Mouse (Mus musculus) myocyte (in vitro differentiated cells): Measurements from ENCODE around the gene Ccdc153. TPM values are rescaled to one million over a fixed set of nuclear protein-coding genes. Genes with fewer than 3 reads are reported as not detected.

Source experiments
- H3K27me3 ChIP-seq: one replicate; pipeline ENCODE4 v1.6.1; 2011; ENCODE audit not compliant: control insufficient read depth, insufficient read depth, insufficient read length
- H3K36me3 ChIP-seq: one replicate; pipeline ENCODE4 v1.6.1; 2011; ENCODE audit not compliant: control insufficient read depth, insufficient read depth
- H3K4me2 ChIP-seq: one replicate; pipeline ENCODE4 v1.6.1; 2011; ENCODE audit warnings: low read depth, control low read depth
- H3K4me3 ChIP-seq: one replicate; pipeline ENCODE4 v1.5.1; 2011; ENCODE audit warnings: mild to moderate bottlenecking, control low read depth, moderate library complexity
- H3K79me2 ChIP-seq: one replicate; pipeline ENCODE4 v1.6.1; 2011; ENCODE audit not compliant: control insufficient read depth, insufficient read depth
- H3ac ChIP-seq: one replicate; pipeline ENCODE4 v1.6.1; 2011; ENCODE audit not compliant: control insufficient read depth, insufficient read length
- CEBPB ChIP-seq: IDR thresholded peaks from 2 replicates; pipeline ENCODE4 v1.6.1; 2011; ENCODE audit warnings: mild to moderate bottlenecking, moderate library complexity; ENCODE audit not compliant: poor library complexity, insufficient read depth, severe bottlenecking
- E2F4 ChIP-seq: IDR thresholded peaks from one replicate; pipeline ENCODE4 v1.6.1; 2011; ENCODE audit warnings: mild to moderate bottlenecking, control low read depth, moderate library complexity; ENCODE audit not compliant: insufficient read depth
- MAX ChIP-seq: IDR thresholded peaks from one replicate; pipeline ENCODE4 v1.6.1; 2011; ENCODE audit warnings: low read depth, mild to moderate bottlenecking, control low read depth
- MYOD1 ChIP-seq, 3 experiments: IDR thresholded peaks; one replicate each; pipeline ENCODE4 v1.6.1; 2011; ENCODE audit warnings: control low read depth in 2 of 3, low read depth in 2 of 3, mild to moderate bottlenecking in 2 of 3, moderate library complexity in 1 of 3; ENCODE audit not compliant: insufficient read length in 2 of 3, control insufficient read depth in 1 of 3
- MYOG ChIP-seq, 3 experiments: IDR thresholded peaks; one replicate each; pipeline ENCODE4 v1.6.1; 2011; ENCODE audit warnings: control low read depth in 2 of 3, low read depth in 2 of 3, mild to moderate bottlenecking in 2 of 3; ENCODE audit not compliant: insufficient read length in 2 of 3, control insufficient read depth in 1 of 3, insufficient read depth in 1 of 3
- POLR2A ChIP-seq: IDR thresholded peaks from one replicate; pipeline ENCODE4 v1.6.1; 2011; ENCODE audit warnings: low read depth, mild to moderate bottlenecking, control low read depth, moderate library complexity; ENCODE audit not compliant: insufficient read length
- POLR2AphosphoS2 ChIP-seq: IDR thresholded peaks from one replicate; pipeline ENCODE4 v1.6.1; 2011; ENCODE audit warnings: low read depth, control low read depth; ENCODE audit not compliant: insufficient read length
- REST ChIP-seq: IDR thresholded peaks from one replicate; pipeline ENCODE4 v1.6.1; 2011; ENCODE audit warnings: mild to moderate bottlenecking, control low read depth, moderate library complexity; ENCODE audit not compliant: insufficient read depth, insufficient read length
- SRF ChIP-seq: IDR thresholded peaks from one replicate; pipeline ENCODE4 v1.6.1; 2011; ENCODE audit warnings: low read depth; ENCODE audit not compliant: control insufficient read depth, insufficient read length
- TCF12 ChIP-seq: IDR thresholded peaks from one replicate; pipeline ENCODE4 v1.6.1; 2011; ENCODE audit warnings: mild to moderate bottlenecking, control low read depth; ENCODE audit not compliant: poor library complexity, insufficient read depth, severe bottlenecking
- TCF3 ChIP-seq: IDR thresholded peaks from one replicate; pipeline ENCODE4 v1.6.1; 2011; ENCODE audit warnings: low read depth, control low read depth; ENCODE audit not compliant: insufficient read length
- USF1 ChIP-seq: IDR thresholded peaks from one replicate; pipeline ENCODE4 v1.6.1; 2011; ENCODE audit warnings: low read depth, mild to moderate bottlenecking, control low read depth, moderate library complexity
- polyA plus RNA-seq: library from polyadenylated mRNA; unstranded; fragments of >200 nt; fragmentation: generic; extraction: Trizol; gene quantifications from one replicate; pipeline ENCODE4 v1.2.1, GENCODE M21; 2012; ENCODE audit warnings: missing spikeins

Ccdc153 gene
- polyA plus RNA-seq, 1 experiment = not detected

GRCm38 (mm10) chr9:44287003-44287400 is 46.5 kb downstream of the Ccdc153 start:
- H3K4me2 ChIP-seq = no peak overlapping the region
- H3ac ChIP-seq = no peak overlapping the region
- H3K4me3 ChIP-seq = no peak overlapping the region
- H3K27me3 ChIP-seq = no peaks in the 10 kb centered on the region
- peaks cover 19% of the 10 kb centered on the region for H3K36me3 ChIP-seq
- TF ChIP-seq MYOD1 (IDR thresholded peaks at IDR 0.05; ENCODE audit: control insufficient read depth in 1 of 3, insufficient read length in 2 of 3, low read depth in 2 of 3) (no peak), CEBPB (no peak), USF1 (no peak), E2F4 (no peak), SRF (no peak), MAX (no peak), POLR2A (no peak), MYOG (IDR thresholded peaks at IDR 0.05; ENCODE audit: control insufficient read depth in 1 of 3, insufficient read depth in 1 of 3, insufficient read length in 2 of 3, low read depth in 2 of 3) (no peak), REST (no peak), TCF3 (no peak), TCF12 (no peak), POLR2AphosphoS2 (no peak)
- H3K79me2 ChIP-seq = no peaks in the 10 kb centered on the region

GRCm38 (mm10) chr9:44287401-44288075 is 47.1 kb downstream of the Ccdc153 start:
- H3K4me2 ChIP-seq = no peak overlapping the region
- no peaks in the 10 kb centered on the region for H3K79me2 ChIP-seq
- no peaks in the 10 kb centered on the region for H3K27me3 ChIP-seq
- no peak for TF ChIP-seq CEBPB
- TF ChIP-seq REST = no peak
- TF ChIP-seq TCF3 = no peak
- TF ChIP-seq POLR2AphosphoS2 = peak; percentile 19
- TF ChIP-seq E2F4 = no peak
- TF ChIP-seq POLR2A = no peak
- TF ChIP-seq MAX = no peak
- no peak overlapping the region for H3K4me3 ChIP-seq
- peaks cover 24% of the 10 kb centered on the region for H3K36me3 ChIP-seq
- H3ac ChIP-seq = no peak overlapping the region

GRCm38 (mm10) chr9:44288076-44288958 is 47.8 kb downstream of the Ccdc153 start, which contains the start of gene Abcg4:
Gene Abcg4, minus strand, starts transcription at chr9:44288615.
- no peak for TF ChIP-seq POLR2A
- no peak for TF ChIP-seq E2F4
- no peak for TF ChIP-seq TCF3
- TF ChIP-seq SRF = no peak
- no peak for TF ChIP-seq MYOG (IDR thresholded peaks at IDR 0.05; ENCODE audit: control insufficient read depth in 1 of 3, insufficient read depth in 1 of 3, insufficient read length in 2 of 3, low read depth in 2 of 3)
- no peak for TF ChIP-seq POLR2AphosphoS2
- TF ChIP-seq REST = no peak
- no peak for TF ChIP-seq MYOD1 (IDR thresholded peaks at IDR 0.05; ENCODE audit: control insufficient read depth in 1 of 3, insufficient read length in 2 of 3, low read depth in 2 of 3)
- no peak for TF ChIP-seq CEBPB
- no peak for TF ChIP-seq USF1
- TF ChIP-seq TCF12 = no peak
- no peak for TF ChIP-seq MAX
- peaks cover 31% of the 10 kb centered on the region for H3K36me3 ChIP-seq
- H3K4me2 ChIP-seq = no peak within 1 kb of the TSS
- no peak within 1 kb of the TSS for H3ac ChIP-seq
- no peaks in the 10 kb centered on the region for H3K27me3 ChIP-seq
- no peak within 1 kb of the TSS for H3K4me3 ChIP-seq
- no peaks in the 10 kb centered on the region for H3K79me2 ChIP-seq

- H3K4me3 ChIP-seq = no peak overlapping the region
- H3K79me2 ChIP-seq = no peaks in the 10 kb centered on the region
- H3ac ChIP-seq = no peak overlapping the region
- H3K27me3 ChIP-seq = no peaks in the 10 kb centered on the region
- H3K4me2 ChIP-seq = no peak overlapping the region
- H3K36me3 ChIP-seq = peaks cover 37% of the 10 kb centered on the region
- no peak for TF ChIP-seq TCF3
- no peak for TF ChIP-seq TCF12
These were observed 48.4 kb downstream of the Ccdc153 start for GRCm38 (mm10) chr9:44288959-44289291.

- no peak overlapping the region for H3K4me2 ChIP-seq
- H3K79me2 ChIP-seq = no peaks in the 10 kb centered on the region
- no peaks in the 10 kb centered on the region for H3K27me3 ChIP-seq
- TF ChIP-seq USF1 = no peak
- no peak for TF ChIP-seq POLR2A
- no peak for TF ChIP-seq REST
- no peak for TF ChIP-seq TCF3
- no peak for TF ChIP-seq CEBPB
- TF ChIP-seq SRF = no peak
- TF ChIP-seq MAX = no peak
- no peak overlapping the region for H3K4me3 ChIP-seq
- no peak overlapping the region for H3ac ChIP-seq
- H3K36me3 ChIP-seq = peaks cover 58% of the 10 kb centered on the region
These were observed 52.0 kb downstream of the Ccdc153 start for GRCm38 (mm10) chr9:44292490-44292889.

Other genes starting within 250 kb of the Ccdc153 start
- not detected for gene Thy1, start 197.3 kb upstream of the Ccdc153 start, polyA plus RNA-seq
- 17.0 TPM for gene Usp2, start 173.7 kb upstream of the Ccdc153 start, polyA plus RNA-seq
- gene Mfrp, start 138.9 kb upstream of the Ccdc153 start, polyA plus RNA-seq = 0.01 TPM
- 0.61 TPM for gene C1qtnf5, start 133.4 kb upstream of the Ccdc153 start, polyA plus RNA-seq
- gene Gm49380, start 127.2 kb upstream of the Ccdc153 start, polyA plus RNA-seq = 0.02 TPM
- gene Rnf26, start 127.2 kb upstream of the Ccdc153 start, polyA plus RNA-seq = 29.5 TPM
- gene Mcam, start 106.2 kb upstream of the Ccdc153 start, polyA plus RNA-seq = 2.1 TPM
- 4.5 TPM for gene Cbl, start 6.6 kb upstream of the Ccdc153 start, polyA plus RNA-seq
- gene Pdzd3, start 10.8 kb downstream of the Ccdc153 start, polyA plus RNA-seq = 0.02 TPM
- gene Nlrx1, start 27.9 kb downstream of the Ccdc153 start, polyA plus RNA-seq = 7.2 TPM
- 0.10 TPM for gene Abcg4, start 47.9 kb downstream of the Ccdc153 start, polyA plus RNA-seq
- 6.5 TPM for gene Hinfp, start 65.0 kb downstream of the Ccdc153 start, polyA plus RNA-seq
- 18.1 TPM for gene C2cd2l, start 79.6 kb downstream of the Ccdc153 start, polyA plus RNA-seq
- gene Dpagt1, start 85.3 kb downstream of the Ccdc153 start, polyA plus RNA-seq = 26.3 TPM
- gene H2afx, start 94.0 kb downstream of the Ccdc153 start, polyA plus RNA-seq = 123 TPM
- gene Hmbs, start 103.6 kb downstream of the Ccdc153 start, polyA plus RNA-seq = 31.5 TPM
- 26.4 TPM for gene Vps11, start 121.0 kb downstream of the Ccdc153 start, polyA plus RNA-seq
- gene Hyou1, start 138.8 kb downstream of the Ccdc153 start, polyA plus RNA-seq = 45.9 TPM
- gene Slc37a4, start 156.2 kb downstream of the Ccdc153 start, polyA plus RNA-seq = 20.8 TPM
- 1,955 TPM for gene Rps25, start 166.5 kb downstream of the Ccdc153 start, polyA plus RNA-seq
- 119 TPM for gene Trappc4, start 166.9 kb downstream of the Ccdc153 start, polyA plus RNA-seq
- 15.6 TPM for gene Ccdc84, start 177.9 kb downstream of the Ccdc153 start, polyA plus RNA-seq
- gene Foxr1, start 200.5 kb downstream of the Ccdc153 start, polyA plus RNA-seq = not detected
- not detected for gene Upk2, start 214.3 kb downstream of the Ccdc153 start, polyA plus RNA-seq
- 35.4 TPM for gene Bcl9l, start 242.1 kb downstream of the Ccdc153 start, polyA plus RNA-seq